Mouse (Mus musculus): ENCODE data around the gene Olfr522.

- TF ChIP-seq CTCF (conservative IDR thresholded peaks at IDR 0.05; ENCODE audit: low read length) (no peak), POU5F1 (IDR thresholded peaks at IDR 0.05; ENCODE audit: borderline replicate concordance, low read length) (no peak), NANOG (IDR thresholded peaks at IDR 0.05; ENCODE audit: borderline replicate concordance, low read length) (no peak)
Observed at GRCm38 (mm10) chr7:140124382-140124781, 40.2 kb downstream of the Olfr522 start.

Data from E14TG2a.4 (cell line).